Mouse (Mus musculus): ENCODE measurements around the gene Rfx2.

- TF ChIP-seq CTCF (IDR thresholded peaks at IDR 0.05; ENCODE audit: borderline replicate concordance, control insufficient read depth, extremely low read depth, insufficient read depth, low read length, poor library complexity) (no peak), POLR2A (IDR thresholded peaks at IDR 0.05; ENCODE audit: control insufficient read depth, extremely low read depth, insufficient read depth, low read length, poor library complexity) (no peak)
Observed at GRCm38 (mm10) chr17:56874936-56875651, 44.3 kb upstream of the Rfx2 start, which contains the start of gene 1700061G19Rik.
